Mouse (Mus musculus) bone marrow macrophage, adult 2 months (primary cell): ENCODE measurements around the gene Abcg1. TPM values are rescaled to one million over a fixed set of nuclear protein-coding genes. Genes with fewer than 3 reads are reported as not detected.

Experiments used
- H3K27ac ChIP-seq: 2 replicates; pipeline ENCODE4 v1.5.1; 2012; ENCODE audit warnings: low read depth, low read length; ENCODE audit not compliant: insufficient read depth
- H3K4me1 ChIP-seq: 2 replicates; pipeline ENCODE4 v1.6.1; 2012; ENCODE audit warnings: low read length; ENCODE audit not compliant: control insufficient read depth, insufficient read depth
- H3K4me3 ChIP-seq: 2 replicates; pipeline ENCODE4 v1.5.1; 2012; ENCODE audit warnings: mild to moderate bottlenecking, low read length, moderate library complexity; ENCODE audit not compliant: insufficient read depth
- CTCF ChIP-seq: IDR thresholded peaks from 2 replicates; pipeline ENCODE4 v1.5.1; 2012; ENCODE audit warnings: low read depth, mild to moderate bottlenecking, low read length, moderate library complexity
- POLR2A ChIP-seq: IDR thresholded peaks from 2 replicates; pipeline ENCODE4 v1.6.1; 2012; ENCODE audit warnings: mild to moderate bottlenecking, low read depth, low read length, borderline replicate concordance
- polyA plus RNA-seq: library from polyadenylated mRNA; stranded (reverse); fragments of >200 nt; gene quantifications from 2 replicates; pipeline ENCODE4 v1.2.4, GENCODE M21; 2012; ENCODE audit not compliant: missing spikeins, insufficient read depth, insufficient read length

The Abcg1 gene
- polyA plus RNA-seq, 1 experiment = 61.5 TPM

DNA sequence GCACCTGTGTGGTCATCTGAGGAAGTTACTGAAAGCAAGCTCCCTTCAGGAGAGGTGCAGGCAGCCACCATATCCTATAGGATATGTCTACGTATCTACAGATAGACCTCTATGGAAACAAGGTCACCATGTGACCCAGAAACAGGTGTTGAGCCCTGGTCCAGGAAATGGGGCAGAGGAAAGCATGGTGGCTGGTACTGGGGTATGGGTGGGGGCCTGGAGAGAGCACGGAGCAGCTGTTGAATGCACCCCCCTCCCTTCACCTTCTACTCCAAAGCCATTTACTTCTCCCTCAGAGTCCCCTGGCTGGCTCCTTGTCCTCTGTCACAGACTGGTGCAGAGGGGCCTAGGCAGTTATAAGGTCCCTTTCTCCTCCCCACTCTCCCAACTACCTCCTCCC is 106.3 kb downstream of the Abcg1 start:
- TF ChIP-seq POLR2A (no peak), CTCF (no peak)
- H3K4me3 ChIP-seq = no peak overlapping the region
- H3K27ac ChIP-seq = no peak overlapping the region
- H3K4me1 ChIP-seq = no peaks in the 10 kb centered on the region

DNA sequence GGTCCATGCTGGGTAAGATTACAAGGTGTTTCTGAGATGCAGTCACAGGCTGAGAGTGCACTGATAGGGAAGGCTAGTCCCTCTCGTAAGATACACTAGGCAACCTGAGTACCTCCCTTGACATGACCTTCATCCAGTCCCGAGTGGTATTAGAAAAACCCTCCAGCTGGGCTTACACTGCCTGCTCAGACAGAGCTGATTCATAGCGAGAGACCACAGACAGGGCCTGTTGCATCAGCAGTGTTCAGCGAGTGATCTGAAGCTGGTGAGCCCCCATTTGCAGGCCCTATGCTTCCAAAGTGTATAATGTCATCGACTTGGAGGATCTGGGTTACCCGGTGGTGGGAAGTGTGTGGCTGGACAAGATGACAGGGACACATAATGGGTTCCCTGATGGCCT is 107.7 kb downstream of the Abcg1 start, which contains the start of gene Tff1:
TSS of gene Tff1 (minus strand) at position 151 of the 400 bp plus-strand sequence.
- Histone ChIP-seq H3K27ac (no peak within 1 kb of the TSS), H3K4me1 (no peaks in the 10 kb centered on the region), H3K4me3 (no peak within 1 kb of the TSS)
- TF ChIP-seq CTCF = no peak
- no peak for TF ChIP-seq POLR2A

Other genes with a start within 250 kb of the Abcg1 start
- gene Glp1r, start 155.9 kb upstream of the Abcg1 start, polyA plus RNA-seq = not detected in 2 replicates
- not detected in 2 replicates for gene Umodl1, start 103.0 kb upstream of the Abcg1 start, polyA plus RNA-seq
- not detected in 2 replicates for gene Tff3, start 72.0 kb downstream of the Abcg1 start, polyA plus RNA-seq
- gene Tff2, start 86.6 kb downstream of the Abcg1 start, polyA plus RNA-seq = not detected in 2 replicates
- gene Tff1, start 107.6 kb downstream of the Abcg1 start, polyA plus RNA-seq = not detected in 2 replicates
- not detected in 2 replicates for gene Tmprss3, start 141.3 kb downstream of the Abcg1 start, polyA plus RNA-seq
- gene Ubash3a, start 150.2 kb downstream of the Abcg1 start, polyA plus RNA-seq = not detected in 2 replicates
- gene Rsph1, start 219.7 kb downstream of the Abcg1 start, polyA plus RNA-seq = not detected in 2 replicates
- 7.5 and 11.6 TPM in 2 replicates for gene Slc37a1, start 229.1 kb downstream of the Abcg1 start, polyA plus RNA-seq